Mouse (Mus musculus) liver (tissue): ENCODE data around the gene Tmem189.

ENCODE experiments used
- DNase-seq: peaks from one replicate; pipeline ENCODE4 v3.0.0-alpha.2; 2020; ENCODE audit warnings: mixed read lengths

The Tmem189 gene

GRCm38 (mm10) chr2:167689501-167690218 lies at the start of gene Tmem189:
Gene Tmem189, minus strand, starts transcription at chr2:167689822.
- DNase-seq = peak; percentile 62

GRCm38 (mm10) chr2:167739030-167739429 lies 49.4 kb upstream of the Tmem189 start:
- DNase-seq = no peak

- DNase-seq = no peak
These were observed 45.2 kb upstream of the Tmem189 start for GRCm38 (mm10) chr2:167734861-167735260.

GRCm38 (mm10) chr2:167731149-167731548 lies 41.5 kb upstream of the Tmem189 start:
- DNase-seq = no peak

DNA sequence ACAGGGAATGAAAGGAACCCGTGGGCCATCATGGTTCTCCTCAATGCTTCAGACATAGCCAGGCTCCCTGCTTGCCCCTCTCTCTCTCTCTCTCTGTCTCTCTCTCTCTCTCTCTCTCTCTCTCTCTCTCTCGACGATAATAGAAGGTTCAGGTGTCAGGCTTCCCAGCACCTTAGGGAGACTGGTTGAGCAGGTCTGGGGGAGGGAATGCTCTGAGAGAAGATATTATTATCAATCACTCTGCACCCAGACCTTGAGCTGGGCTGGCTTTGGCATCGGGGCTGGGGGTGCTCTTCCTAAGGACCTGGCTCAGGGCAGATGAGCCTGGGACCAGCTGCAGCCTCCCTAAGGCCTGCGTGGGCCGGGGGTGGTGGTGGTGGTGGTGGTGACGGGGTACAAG lies 40.4 kb upstream of the Tmem189 start:
- no peak for DNase-seq

DNA sequence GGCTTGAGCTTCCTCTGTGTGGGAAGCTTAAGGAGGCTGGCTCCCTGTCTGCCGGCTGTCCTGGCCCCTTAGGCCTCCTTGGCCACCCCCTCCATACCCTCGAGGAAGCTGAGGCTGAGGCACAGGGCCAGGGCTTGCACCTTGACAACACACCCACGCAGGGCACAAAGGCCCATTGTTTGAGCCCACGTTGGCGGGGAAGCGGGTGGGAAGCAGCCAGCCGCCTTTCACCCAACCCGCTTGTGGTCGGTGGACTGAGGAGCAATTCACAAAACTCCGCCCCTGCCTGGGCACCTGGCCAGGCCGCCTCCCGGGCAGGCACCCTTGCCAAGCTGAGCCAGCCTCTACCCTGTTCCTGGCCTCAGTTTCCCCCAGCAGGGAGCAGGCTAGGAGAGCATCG lies 37.5 kb upstream of the Tmem189 start:
- no peak for DNase-seq

- DNase-seq = no peak
These were observed 36.3 kb upstream of the Tmem189 start for GRCm38 (mm10) chr2:167725879-167726278.

DNA sequence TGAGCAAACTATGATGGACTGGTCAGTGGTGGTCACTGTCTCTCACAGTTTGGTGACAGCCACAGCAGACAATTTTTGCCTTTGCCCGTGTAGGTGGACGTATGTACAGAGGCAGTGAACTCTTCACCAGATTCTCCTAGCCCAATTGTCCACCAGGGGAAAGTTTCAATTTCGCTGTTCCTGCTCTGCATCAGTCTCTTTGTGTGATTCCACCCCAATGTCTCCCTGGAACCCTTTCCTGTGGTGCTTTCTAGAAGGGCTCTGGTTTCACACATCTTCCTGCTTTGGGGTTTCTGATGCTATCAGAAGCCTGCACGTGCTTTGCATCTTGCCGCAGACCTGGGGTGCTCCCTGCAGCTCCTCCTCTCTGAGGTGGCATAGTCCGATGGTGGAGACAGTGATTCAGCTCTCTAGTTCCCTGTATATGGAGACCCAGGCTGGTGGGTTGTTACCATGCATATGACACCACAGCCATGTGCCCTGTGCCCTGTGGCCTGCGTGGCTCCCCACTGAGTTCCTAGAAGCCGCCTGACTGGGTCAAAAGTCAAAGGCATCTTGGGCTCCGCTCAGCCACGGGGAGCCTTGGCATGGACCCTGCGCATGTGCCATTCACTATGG lies 34.1 kb upstream of the Tmem189 start:
- no peak for DNase-seq

- no peak for DNase-seq
These were observed 32.9 kb upstream of the Tmem189 start for GRCm38 (mm10) chr2:167722538-167722937.

- DNase-seq = no peak
These were observed 31.7 kb upstream of the Tmem189 start for GRCm38 (mm10) chr2:167721159-167721882.

DNA sequence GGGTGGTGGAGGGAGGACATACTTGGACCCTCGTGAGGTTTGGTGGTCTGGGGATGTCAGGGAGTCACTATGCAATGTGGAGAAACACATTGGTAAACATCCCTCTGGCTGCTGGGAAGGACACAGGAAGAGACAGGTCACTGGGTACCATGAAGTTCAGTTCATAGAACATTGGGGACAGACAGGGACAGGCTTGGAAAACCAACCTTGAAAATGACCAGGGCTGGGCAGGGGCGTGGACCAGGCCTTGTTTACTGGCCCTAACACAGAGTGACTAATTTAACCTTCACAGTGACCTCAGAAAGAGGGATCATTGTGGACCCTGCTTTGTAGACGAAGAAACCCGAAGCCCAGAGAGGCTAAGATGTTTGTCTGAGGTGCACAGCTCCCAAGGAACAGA lies 29.9 kb upstream of the Tmem189 start:
- no peak for DNase-seq

- no peak for DNase-seq
These were observed 27.6 kb upstream of the Tmem189 start for GRCm38 (mm10) chr2:167717208-167717607.

DNA sequence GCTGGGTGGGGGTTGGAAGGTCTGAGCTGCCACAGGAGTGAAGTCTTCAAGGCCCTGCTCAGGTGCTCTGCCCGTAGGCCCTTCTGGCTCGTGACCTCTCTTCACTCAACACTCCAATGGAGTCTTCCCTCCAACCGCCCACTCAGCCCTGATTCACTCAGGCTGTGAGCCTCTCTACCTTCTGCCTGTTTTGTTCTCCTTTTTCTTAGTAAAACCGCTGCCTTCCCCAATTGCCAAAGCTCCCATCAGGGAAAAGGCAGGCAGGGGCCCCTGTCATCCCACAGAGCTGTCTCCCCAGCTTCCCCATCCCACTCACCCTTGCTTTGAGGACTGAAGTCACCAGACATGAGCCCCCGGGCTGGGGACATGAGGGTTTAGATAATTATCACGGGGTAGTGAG lies 25.4 kb upstream of the Tmem189 start:
- no peak for DNase-seq

- no peak for DNase-seq
These were observed 24.7 kb upstream of the Tmem189 start for GRCm38 (mm10) chr2:167714298-167714697.

GRCm38 (mm10) chr2:167712872-167713821 lies 23.5 kb upstream of the Tmem189 start:
- DNase-seq = no peak

GRCm38 (mm10) chr2:167710574-167710973 lies 21.0 kb upstream of the Tmem189 start:
- peak; percentile 34 for DNase-seq

DNA sequence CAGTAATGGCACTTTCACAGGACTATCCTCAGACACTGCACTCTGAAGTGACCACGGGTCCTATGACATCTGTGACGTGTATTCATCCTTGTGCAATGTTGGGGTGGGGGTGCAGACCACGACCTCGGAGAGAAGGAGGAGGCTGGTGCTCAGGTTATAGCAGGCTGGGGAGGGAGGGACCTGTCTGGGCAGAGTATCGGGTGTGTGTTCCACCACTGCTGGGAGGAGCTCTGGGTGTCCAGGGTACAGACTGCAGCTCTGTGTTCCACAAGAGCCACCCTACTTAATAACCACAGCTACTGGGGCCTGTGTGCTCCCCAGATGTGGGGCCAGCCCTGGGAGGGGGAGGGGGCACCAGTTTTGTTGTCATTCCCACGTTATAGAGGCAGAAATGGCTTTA lies 20.3 kb upstream of the Tmem189 start:
- DNase-seq = no peak

DNA sequence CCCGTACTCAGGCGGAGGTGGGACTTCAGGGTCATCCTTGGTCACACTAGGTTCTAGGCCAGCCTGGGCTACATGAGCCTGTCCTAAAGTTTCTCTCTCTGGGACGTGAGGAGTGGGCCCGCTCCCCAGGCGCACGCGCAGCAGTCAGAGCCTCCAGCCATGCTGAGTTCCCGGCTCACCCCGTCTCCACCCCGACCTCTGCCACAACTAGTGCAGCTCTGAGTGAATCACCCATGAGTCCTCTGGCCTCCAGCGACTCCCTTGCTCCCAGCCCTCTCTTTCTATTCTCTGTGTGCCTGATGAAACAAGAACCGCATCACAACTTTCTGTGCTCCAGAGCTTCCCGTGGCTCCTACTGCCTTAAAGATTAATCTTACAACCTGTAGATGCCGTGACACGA lies 18.8 kb upstream of the Tmem189 start:
- no peak for DNase-seq

DNA sequence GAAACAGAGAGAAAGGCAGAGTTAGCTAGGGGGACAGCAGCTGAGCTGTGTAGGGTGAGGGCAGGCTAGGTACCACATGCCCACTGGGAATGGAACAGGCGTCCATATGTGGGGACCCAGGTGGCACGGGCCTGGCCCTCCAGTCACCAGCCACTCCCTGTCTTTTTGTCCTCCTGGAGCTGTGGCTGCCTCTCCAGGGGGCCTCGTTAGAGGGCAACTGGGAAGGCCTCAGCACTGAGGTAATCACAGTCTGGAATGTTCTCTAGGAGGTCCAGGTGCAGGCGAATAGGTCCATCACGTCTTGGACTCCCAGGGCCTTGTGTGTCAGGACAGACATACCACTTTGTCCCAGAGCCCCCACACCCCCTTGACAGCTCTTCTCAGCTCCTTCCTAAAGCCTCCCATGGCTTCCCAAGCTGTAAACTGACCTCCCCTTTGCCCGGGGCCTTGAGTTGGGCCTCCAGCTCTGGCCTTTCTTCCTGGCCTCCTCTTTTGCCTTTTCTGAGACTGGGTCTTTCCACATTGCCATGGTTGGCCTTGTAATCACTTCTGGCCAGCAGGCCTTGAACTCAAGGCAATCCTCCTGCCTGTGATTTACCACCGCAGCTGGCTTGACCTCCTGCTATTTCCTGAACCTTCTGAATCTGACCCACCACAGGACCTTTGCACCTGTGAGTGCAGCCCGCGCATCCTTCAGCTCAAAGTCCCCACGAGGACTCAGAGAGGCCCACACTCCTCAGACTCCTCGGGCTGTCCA lies 16.7 kb upstream of the Tmem189 start:
- DNase-seq = no peak

- no peak for DNase-seq
These were observed 14.8 kb upstream of the Tmem189 start for GRCm38 (mm10) chr2:167704409-167704808.

DNA sequence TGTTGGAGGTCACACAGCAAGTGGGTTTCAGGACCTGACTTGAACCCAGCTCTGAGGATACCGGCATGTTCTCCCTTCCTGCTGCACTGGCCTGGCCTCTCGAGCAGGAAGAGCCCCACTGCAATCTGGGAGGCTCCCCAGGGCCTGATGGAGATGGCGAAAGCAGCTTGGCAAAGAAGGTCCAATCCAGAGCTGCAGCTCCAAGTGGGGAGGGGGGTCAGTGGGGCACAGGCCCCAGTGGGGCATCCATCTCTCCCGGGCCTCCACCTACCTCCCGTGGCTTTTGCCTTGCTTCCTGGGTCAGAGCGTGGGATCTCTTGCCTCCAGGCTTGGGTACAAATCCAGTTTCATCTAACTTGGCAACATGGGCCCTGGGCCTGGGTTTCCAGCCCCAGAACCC lies 12.5 kb upstream of the Tmem189 start:
- DNase-seq = no peak

- no peak for DNase-seq
These were observed 11.8 kb upstream of the Tmem189 start for GRCm38 (mm10) chr2:167701472-167701871.
